Mouse (Mus musculus): ENCODE measurements around the gene Ttn. TPM values are rescaled to one million over a fixed set of nuclear protein-coding genes. Genes with fewer than 3 reads are reported as not detected.

Ttn gene
- total RNA-seq, 4 experiments from 2014 or later: 5,242 to 10,811 (median 7,168) TPM

DNA sequence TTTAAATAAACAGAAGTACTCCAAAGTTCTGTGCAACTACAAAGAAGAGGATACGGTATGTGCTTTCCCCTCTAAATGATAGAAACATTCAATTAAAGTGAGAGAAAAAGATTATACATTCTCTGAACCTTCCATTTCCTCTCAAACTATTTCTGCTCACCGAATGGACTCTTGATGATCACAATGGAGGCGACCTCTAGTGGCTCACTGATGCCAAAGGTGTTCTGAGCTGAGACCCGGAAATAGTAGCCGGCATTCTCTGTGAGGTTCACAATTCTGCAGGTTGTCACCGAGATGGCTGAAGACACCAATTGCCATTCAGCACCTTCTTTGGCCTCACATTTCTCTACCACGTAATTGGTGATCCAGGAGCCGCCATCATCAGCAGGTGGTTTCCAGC, 267.4 kb downstream of the Ttn start:
- DNase-seq (ENCODE audit: low spot score in 2 of 2): no peak

DNA sequence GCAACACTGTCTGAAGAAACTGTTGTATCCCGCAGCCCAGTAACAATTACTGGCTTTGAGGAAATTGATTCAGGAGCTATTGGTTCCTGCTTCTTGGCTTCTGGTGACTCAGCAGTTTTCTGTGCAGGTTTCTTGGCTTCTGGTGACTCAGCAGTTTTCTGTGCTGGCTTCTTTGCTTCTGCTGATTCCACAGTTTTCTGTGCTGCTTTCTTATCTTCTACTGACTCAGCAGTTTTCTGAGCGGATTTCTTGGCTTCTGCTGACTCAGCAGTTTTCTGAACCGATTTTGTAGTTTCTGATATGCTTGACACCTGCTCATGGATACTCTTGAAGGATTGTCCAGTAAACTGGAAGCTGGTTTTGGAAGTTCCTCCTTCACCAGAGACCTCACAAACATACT, 273.8 kb downstream of the Ttn start:
- DNase-seq (ENCODE audit: low spot score in 2 of 2): no peak

DNA sequence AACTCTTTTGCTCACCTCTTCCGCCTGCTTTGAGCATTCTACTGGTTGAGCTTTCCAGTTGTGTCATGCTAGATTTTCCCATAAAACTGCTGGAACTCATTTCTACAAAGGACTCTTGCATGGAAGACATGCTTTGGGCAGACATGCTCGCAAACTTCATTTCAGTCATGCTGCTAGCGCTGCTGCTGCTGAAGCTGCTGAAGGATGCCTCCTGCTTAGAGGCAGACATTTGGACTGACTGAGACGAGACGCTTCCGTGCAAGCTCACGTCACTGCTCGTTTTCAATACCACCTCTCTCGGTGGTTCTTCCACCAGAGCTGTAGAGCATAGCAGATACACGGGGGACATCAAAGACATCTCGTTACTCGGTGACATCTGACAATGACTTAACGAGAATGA, 276.7 kb downstream of the Ttn start:
- no peak for DNase-seq (ENCODE audit: low spot score in 2 of 2)

DNA sequence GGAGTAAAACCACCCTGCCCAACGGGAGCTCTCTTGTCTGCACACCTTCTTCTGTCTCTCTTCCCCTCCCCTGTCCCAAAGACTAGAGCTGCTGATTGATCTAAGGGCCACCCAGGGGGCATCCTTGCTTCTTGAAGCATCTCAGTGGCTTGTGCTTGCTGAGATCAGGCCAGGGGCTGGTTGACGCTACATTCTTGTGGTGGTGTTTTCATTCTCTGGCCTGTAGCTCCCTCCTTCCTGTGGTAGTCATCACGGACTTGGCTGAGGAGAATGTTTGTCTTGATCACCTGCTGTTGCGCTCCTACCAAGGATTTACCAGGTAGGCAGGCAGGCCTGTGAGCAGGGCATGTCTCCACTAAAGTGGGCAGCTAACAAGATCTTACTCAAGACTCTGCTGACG, 279.6 kb downstream of the Ttn start:
- no peak for DNase-seq (ENCODE audit: low spot score in 2 of 2)

DNA sequence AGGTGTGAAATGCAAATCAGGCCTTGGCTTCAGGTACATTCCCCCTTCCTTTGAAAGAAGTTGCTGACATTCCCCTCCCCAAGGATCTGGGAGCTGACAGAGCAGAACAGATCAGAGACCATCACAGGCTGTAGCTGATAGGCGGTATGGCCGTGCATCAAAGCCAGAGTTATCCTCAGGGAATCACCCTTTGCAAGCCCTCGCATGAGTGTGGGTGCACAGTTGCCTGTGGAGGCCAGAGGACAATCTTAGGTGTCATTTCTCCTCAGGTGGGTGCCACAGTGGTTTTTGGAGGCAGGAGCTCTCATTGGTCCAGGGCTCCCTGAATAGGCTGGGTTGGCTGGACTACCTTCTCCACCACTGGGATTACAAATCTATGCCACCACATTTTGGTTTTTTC, 280.2 kb downstream of the Ttn start:
- no peak for DNase-seq (ENCODE audit: low spot score in 2 of 2)

DNA sequence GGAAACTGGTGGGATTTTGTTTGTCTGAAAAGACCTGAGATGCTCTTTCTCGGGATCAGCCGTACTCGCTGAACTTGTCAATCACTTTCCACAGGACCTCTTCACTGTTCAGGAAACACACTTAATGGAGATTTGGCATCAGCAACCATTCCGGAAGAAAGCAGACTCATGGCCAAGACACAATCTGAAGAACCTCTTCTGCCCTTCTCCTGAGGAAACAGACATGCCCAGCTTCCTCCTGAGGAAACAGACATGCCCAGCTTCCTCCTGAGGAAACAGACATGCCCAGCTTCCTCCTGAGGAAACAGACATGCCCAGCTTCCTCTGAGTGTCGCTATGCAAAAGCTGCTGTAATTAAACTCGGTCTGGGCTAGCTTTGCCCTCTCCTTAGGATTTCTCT, 287.1 kb downstream of the Ttn start:
- DNase-seq (ENCODE audit: low spot score in 2 of 2): no peak

DNA sequence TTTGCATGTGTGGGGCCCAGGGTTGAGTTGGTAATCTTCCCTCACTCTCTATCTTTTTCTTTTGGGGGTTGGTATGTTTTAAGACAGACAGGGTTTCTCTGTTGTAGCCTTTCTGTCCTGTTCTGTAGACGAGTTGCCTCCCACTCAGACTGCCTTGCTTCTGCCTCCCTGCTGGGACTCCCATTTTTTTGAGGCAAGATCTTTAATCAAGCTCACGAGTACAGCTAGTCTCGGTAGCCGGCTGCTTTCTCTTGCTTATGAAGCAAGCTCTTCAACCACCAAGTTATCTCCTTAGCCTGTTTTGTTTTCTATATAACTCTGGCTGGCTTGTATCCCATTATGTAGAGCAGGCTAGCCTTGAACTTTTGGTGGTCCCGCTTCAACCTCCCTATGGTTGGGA, 288.6 kb downstream of the Ttn start:
- no peak for DNase-seq (ENCODE audit: low spot score in 2 of 2)

DNA sequence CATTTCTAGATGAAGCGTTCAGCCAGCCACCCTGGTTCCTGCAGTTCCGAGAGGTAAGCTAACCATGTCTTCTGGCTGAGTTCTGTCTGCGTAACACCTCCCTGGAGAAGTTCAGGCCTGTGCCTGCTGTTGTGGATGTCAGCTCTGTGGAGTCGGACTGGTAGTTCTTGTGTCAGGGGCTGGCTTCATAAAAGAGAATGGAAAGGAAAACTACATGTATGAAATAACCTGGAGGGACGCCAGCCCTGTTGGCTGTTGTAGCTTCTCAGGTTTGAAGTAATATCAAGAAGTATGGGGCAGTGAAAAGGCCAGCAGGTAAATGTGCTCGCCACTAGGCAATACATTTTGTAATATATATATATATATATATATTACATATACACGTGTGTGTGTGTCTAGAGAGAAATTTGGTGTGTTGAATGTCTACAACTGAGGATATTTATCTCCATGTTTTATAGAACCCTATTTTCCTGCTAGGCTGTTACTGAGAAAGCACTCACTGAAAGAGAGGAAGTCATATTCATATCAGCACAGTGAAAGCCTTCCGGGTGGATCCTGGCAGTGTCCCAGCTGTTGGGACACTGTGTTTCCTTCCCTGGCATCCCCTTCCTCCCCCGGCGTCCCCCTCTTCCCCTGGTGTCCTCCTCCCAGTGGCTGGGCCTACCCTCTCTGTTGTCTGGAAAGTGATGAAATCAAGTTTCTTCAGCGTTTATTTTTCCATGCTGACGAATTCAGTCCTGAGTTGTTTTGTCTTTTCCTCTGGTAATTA, 291.7 kb downstream of the Ttn start:
- peak; percentile 20 to 42 for DNase-seq (ENCODE audit: low spot score in 2 of 2)

DNA sequence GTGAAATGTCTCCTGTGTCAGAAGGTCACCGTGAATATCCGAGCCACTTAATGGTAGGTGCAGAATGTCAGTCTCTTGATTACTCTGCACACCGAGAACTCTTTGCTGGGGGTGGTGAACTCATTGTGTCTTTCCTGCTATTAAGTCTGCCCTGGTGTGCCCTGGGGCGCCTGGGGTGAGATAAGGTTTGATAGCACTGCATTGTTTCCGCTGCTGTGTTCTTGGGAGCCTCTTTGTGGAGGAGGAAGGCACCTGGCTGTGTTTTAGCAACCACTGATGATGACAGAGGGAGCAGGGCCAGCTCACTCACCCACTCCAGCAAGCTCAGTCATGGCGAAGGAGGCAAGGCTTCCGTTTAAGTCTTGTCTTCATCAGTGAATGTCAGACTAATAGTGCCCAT, 294.2 kb downstream of the Ttn start:
- DNase-seq (ENCODE audit: low spot score in 2 of 2): no peak

DNA sequence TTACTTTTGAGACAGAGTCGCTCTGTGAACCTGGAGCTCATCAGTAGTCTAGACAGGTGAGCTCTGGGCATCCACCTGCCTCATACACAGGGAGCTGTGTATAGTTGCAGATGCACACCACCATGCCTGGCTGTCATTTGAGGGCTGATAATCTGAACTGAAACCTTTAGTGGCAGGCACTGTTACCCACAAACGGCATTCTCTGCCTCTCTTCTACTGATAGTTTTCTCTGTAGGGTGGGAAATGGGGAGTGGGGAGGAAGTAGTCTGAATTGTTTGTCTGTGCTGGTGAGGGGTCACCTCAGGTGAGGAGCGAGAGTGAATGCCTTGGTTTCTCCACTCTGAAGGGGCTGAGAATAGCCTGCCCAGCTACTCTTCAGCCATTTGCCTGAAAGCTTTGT, 294.7 kb downstream of the Ttn start:
- no peak for DNase-seq (ENCODE audit: low spot score in 2 of 2)

DNA sequence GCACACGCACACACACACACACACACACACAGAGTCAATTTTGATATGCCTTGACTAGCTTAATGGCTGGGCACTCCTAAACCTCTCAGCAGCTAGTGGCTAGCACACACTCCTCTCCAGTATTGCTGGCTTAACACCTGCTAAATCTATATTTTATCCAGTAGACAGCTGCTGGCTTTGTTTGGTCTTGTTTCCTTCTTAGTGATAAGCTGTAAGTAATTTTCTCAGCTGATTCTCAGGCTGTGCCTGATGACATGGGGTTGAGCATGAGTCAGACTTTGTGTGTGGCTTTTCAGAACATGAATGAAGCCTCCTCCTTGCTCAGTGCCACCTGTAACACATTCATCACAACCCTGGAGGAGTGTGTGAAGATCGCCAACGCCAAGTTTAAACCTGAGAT, 295.4 kb downstream of the Ttn start:
- no peak for DNase-seq (ENCODE audit: low spot score in 2 of 2)

DNA sequence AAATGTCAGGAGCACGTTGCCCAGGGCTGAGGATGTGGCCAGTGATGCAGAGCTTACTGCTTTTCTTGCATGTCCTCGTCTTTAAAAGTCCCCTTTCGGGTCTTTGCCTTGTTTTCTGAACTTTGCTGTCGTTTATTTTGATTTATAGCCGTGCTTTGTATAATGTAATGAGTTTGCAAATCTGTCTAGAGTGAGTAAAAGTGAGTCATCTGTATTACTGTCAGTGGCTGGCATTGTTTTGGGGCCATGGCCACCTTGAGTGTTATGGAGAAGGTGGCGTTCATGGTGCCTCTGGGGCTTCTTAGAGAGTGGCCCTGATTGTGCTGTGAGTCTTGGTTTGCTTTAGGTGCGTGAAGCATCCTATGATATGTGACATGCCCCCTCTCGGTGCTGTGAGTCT, 300.0 kb downstream of the Ttn start:
- DNase-seq (ENCODE audit: low spot score in 2 of 2): no peak

DNA sequence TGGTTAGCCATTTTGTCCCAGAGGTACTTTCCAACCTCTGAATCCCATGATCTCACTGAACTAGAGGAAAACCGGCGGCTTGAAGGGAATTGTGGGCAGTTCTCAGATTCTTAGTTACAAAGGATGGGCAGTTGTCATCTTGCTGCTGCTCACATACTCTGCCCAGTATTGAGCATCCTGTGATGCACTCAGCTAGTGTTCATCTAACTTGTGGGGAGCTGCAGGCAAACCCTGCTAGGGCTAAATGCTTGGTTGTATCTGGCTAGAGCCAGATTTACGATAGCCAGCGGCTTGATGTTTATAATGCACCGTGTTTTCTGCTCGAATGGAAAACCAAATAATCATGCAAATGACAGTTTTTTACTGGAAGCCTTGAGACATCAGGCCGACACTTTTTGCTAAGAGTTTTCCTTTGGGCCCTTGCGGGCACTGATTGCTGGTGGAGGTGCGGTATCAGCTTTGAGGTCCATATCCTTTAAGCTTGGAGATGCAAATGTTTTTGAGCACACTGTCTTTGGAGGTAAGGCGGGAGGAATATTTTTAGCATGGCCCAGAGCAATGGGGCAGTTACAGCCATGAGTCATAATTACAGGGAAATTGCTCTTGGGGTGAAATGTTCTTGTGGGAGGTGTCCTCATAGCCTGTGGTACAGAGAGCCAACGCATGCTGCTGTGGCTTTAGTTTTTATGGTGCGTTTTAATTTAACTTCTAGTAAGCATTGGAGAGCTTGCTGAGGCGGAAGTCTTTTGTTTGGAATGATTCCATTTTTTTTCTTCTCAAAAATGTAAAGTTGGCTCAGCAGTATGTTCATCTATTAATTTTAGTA, 305.7 kb downstream of the Ttn start:
- DNase-seq (ENCODE audit: low spot score in 2 of 2): no peak

DNA sequence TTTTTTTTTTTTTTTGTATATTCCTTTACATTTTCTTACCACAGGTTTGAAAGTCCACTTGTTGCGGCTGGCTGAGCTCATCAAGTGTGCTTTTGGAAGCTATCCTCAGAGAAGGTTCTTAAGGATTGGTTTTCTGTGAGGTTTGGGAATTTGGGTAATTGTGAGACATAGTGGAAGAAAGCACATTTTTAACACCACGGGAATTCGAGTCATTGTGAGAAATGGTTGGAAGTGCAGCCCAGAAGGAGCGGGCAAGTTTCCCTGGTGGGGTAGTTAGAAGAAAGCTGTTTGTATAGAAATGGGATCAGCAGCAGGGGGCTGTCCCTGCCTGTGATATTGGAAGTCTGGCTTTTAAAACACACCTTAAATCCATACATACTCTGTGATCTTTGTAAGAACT, 306.4 kb downstream of the Ttn start:
- no peak for DNase-seq (ENCODE audit: low spot score in 2 of 2)

DNA sequence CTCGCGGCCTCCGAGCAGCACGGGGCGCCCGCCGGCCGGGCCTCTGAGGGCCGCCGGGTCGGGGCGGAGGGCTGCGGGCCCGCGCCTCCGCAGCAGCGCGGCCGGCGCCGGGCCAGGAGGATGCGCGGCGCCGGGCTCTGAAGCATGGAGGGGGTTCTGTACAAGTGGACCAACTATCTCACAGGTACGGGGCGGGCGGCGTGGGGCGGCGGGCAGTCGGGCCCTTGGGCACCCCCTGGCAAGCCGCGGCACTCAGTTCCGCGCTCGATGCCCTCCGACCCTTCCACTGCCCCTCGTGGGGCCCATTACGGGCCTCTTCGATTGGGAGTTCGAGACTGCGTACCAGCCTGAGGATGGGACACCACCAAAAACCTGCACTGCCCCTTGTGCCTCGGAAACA, 306.9 kb downstream of the Ttn start:
- DNase-seq (ENCODE audit: low spot score in 2 of 2): no peak

DNA sequence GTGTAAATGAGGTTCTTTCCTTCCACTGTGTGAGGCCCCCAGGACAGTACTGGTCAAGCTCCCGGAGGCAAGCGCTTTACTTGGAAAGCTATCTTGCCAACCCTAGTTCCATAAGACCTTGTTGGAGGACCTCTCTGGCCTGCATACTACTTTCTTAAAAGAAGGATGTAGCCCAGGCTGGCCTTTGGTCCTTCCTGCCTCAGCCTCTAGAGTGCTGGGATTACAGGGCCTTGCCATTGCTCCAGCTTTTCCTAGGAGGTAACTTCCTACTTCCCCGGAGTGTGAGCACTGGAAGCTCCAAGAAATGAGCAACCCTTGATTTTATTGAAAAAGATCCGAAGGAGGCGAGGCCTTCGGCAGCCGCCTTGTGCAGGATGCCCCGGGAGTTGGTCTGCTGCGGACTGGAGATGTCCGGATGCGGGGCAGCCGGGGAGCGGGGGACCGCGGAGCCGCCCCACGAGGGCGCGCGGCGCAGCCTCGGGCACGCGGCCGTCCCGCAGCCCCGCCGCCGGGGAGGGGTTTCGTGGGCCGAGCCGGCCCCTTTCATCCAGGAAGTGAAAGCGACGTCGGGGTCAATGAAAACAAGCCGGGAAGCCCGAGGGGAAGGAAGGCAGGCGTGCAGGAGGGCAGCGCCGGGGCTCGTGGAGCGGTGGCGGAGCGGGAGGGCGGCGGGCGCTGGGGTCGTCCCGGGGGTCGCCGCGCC, 307.5 kb downstream of the Ttn start, which contains the start of gene Plekha3:
Gene Plekha3 (plus strand): TSS at position 557 of the 703 bp plus-strand sequence.
- peak; percentile 59 to 64 for DNase-seq (ENCODE audit: low spot score in 2 of 2)

DNA sequence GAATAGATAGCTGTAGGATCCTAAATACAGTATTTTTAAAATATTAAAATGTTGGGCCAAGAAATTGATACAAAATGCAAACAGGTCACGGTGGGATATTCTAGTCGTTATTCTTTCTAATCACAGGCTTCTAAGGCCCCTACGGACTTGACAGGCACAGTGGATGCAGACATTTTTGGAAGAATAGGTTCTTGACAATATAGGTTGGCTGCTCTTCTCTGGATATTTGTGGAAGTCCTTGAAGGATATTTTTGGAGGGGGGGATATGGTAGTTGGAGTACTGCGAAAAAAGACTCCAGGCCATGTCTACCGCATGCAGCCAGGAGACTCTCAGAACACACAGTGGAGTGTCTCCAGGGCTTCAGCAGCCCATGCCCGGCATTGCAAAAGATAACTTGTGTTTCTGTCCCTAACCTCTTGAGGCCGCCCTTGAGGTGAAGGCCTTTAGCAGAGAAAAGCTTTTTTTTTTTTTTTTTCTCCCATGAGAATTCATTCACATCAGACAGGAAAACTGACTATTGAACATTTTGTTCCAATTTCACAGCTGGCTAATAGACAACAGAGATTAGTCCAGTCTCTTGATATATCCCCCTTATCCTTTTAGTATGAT, 308.8 kb downstream of the Ttn start:
- no peak for DNase-seq (ENCODE audit: low spot score in 2 of 2)

DNA sequence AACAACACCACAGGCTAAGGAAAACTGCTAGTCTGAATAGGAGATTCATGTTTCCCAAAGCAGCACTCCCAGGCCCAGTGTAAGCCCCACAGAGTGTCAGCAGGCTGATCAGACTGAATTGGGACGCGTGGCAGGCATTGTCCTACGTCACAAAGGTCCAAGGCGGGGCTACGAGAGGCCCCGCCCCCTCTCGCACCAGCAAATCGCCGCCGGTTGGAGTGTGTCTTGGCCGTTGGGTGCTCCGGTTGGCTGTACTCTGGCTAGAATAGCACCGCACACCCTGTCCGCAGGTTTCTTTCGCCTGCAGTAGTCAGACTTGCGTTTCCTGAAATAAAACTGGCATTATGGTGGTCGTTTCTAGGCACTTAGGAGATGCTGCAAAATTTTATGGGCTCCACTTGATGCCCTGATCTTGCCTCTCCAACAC, 309.4 kb downstream of the Ttn start, which contains the start of gene Fkbp7:
Gene Fkbp7 (minus strand): TSS at position 151 of the 427 bp plus-strand sequence.
- peak; percentile 74 to 77 for DNase-seq (ENCODE audit: low spot score in 2 of 2)

DNA sequence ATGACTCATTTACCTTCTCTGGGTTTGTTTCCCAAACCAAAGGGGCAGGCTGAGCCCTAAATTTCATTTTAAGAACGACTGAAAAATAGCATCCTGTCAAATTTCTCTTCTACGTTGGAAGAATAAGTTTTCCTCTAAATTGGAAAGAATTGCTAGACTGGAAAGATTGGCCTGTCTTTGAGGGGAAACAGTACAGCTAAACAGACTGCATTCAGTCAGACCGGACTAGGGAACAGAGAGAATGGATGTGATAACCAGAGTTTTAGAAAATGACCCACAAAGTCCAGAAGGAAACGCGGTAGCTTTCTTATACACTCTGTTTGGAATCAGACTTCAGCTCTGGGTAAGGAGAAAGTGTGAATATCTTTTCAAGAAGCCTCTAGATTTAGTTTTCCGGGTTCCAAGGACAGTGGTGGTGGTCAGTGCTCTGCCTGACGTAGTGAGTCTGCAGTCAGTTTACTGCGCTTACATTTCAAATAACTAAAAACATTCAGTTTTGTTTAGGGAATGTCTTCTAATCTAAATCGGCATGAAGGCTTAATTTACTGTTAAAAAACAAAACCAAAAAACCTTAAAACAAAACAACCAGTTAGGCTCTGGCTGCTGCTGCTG, 310.1 kb downstream of the Ttn start:
- no peak for DNase-seq (ENCODE audit: low spot score in 2 of 2)

DNA sequence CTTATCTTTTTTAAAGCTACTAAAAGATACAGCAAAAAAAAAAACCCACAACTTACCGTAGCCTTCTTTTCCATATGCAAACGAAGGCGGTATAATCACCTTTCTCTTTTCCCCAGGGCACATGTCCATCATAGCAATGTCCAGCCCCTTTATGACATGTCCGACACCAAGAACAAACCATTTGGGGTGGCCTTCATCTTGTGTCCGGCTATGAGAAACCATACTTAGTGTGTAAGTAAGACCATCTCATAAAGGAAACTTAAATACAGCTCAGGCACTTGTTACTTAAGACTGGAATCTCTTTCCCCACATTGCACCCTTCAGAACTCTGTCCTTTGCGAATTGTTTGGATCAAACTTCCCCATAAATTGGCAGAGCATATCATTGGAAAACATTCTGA, 310.7 kb downstream of the Ttn start:
- no peak for DNase-seq (ENCODE audit: low spot score in 2 of 2)

DNA sequence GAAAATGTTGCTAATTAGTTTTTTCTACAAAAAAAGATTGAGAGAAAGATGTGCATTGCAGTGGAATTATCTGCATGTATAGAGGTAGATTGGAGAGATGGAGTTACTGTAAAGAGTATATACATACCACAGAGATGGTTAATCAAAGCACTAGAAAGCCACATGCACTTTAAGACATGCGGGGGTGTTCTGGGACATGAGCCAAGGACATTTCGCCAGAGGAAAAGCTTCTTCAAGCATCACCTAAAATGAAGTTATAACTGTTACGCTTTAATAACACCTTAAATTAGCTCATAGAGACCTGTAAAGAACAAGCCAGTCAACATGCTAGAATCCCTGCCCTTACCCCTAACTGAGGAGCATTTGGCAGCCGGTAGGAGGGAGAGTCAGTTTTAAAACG, 315.1 kb downstream of the Ttn start:
- DNase-seq (ENCODE audit: low spot score in 2 of 2): no peak

Data from gastrocnemius, adult 8-10 months (tissue).